18 mouse cellular contexts compared by ENCODE assay signal in genomic region chr11:20837366-20837765, GRCm38 (mm10).
"Had no signal": no experiment of that assay in that cellular context is flagged by ENCODE, and none has a peak within 500 bp of the region (broad histone marks: within the 10 kb centered on the region; RNA-seq: fewer than 3 reads in every experiment).

No protein-coding gene starts in this region.

- DNase-seq: left cerebral cortex, postnatal 4 days; liver, postnatal 0 days; lung, postnatal 10 days; lung, postnatal 36 days; thymus, adult 18-20 months; thymus, postnatal 36 days had no signal

- H3K27me3 ChIP-seq: intestine, embryonic 15.5 days; limb, embryonic 15.5 days; lung, embryonic 15.5 days had no signal

- ATAC-seq: intestine, embryonic 15.5 days; liver, postnatal 0 days; midbrain, embryonic 13.5 days; midbrain, embryonic 16.5 days had no signal

- H3K4me3 ChIP-seq: intestine, embryonic 15.5 days; limb, embryonic 12.5 days; limb, embryonic 15.5 days; lung, embryonic 15.5 days; megakaryocyte, embryonic 14.5 days; midbrain, embryonic 10.5 days; midbrain, embryonic 13.5 days; myocyte had no signal

- H3K36me3 ChIP-seq: intestine, embryonic 15.5 days; limb, embryonic 12.5 days; limb, embryonic 15.5 days; lung, embryonic 15.5 days; midbrain, embryonic 10.5 days; midbrain, embryonic 13.5 days had no signal

- H3K27ac ChIP-seq: intestine, embryonic 15.5 days; kidney, postnatal 0 days; limb, embryonic 12.5 days; limb, embryonic 15.5 days; liver, embryonic 14.5 days; lung, embryonic 15.5 days; midbrain, embryonic 10.5 days; midbrain, embryonic 13.5 days had no signal

- H3K4me2 ChIP-seq: intestine, embryonic 15.5 days; limb, embryonic 12.5 days; limb, embryonic 15.5 days; liver, embryonic 11.5 days; lung, embryonic 15.5 days; midbrain, embryonic 13.5 days had no signal

- H3K9ac ChIP-seq: intestine, embryonic 15.5 days; limb, embryonic 12.5 days; limb, embryonic 15.5 days; liver, embryonic 14.5 days; liver, postnatal 0 days; lung, embryonic 15.5 days; midbrain, embryonic 13.5 days had no signal

- H3K4me1 ChIP-seq: intestine, embryonic 15.5 days; limb, embryonic 15.5 days; lung, embryonic 15.5 days; midbrain, embryonic 13.5 days had no signal

- H3K9me3 ChIP-seq: intestine, embryonic 15.5 days; limb, embryonic 12.5 days; limb, embryonic 15.5 days; lung, embryonic 15.5 days; midbrain, embryonic 10.5 days; midbrain, embryonic 13.5 days had no signal
